Mouse (Mus musculus): ENCODE data around the gene Prss34. TPM values are rescaled to one million over a fixed set of nuclear protein-coding genes. Genes with fewer than 3 reads are reported as not detected.

The Prss34 gene
- polyA plus RNA-seq (2014; fragmentation: Illumina TruSeq; extraction: RNeasy Lipid Tissue Mini Kit (QIAGEN cat#74804); ENCODE audit: insufficient read depth, low read depth, low replicate concordance), result not detected

DNA sequence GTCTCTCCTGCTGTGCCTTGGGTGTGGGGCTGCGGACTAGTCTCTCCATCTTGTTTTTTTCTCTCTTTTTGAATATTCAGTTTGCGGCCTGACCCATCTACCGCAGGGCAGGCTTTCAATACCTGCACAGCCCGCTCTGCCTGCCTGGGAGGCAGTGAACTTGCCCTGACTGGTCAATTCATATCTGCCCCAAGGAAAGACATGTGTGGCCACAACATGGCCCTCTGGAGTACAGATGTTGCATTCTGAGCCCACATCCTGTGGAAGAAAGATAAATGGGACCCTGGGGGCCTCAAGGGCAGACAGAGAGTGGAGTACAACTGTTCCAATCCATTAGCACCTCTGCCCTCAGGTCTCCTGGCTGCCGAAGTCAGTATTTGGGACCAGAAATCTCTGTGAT lies at the start of gene Prss34:
Prss34 (plus strand) TSS at position 301 of the 400 bp plus-strand sequence.

DNA sequence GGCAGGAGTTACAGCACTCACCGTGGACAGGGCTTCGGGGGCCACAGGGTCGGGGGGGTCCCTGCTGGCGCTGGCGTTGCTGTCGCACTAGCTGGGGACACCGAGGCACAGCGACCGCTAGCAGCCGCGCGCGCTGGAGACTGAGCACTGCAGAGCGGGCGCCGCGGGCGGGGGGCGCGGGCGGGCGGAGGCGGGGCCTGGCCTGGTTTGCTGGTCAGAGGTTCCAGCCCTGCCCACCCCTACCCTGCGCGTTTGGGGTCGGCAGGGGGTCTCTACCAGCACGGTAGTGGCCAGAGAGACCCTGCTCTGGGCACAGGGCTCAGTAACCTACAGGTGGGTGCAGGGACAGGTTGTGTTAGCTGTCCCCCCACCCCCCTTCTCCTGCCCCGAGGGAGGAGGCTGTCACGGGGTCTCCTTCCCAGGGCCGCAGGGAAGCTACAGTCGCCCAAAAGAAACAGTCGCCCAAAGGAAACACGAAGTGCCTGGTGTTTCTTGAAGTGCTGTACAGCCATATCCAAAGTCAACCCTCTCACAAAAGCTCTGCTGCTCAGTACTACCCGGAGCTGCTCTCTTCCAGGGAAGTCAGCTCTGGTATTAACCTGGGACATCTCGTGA lies 41.9 kb upstream of the Prss34 start, which contains the start of gene Baiap3:
Baiap3 (minus strand) TSS at position 225 of the 615 bp plus-strand sequence.

GRCm38 (mm10) chr17:25274571-25275346 lies 23.4 kb upstream of the Prss34 start, which contains the start of gene Ube2i:
Gene Ube2i, minus strand, starts transcription at chr17:25274622.

DNA sequence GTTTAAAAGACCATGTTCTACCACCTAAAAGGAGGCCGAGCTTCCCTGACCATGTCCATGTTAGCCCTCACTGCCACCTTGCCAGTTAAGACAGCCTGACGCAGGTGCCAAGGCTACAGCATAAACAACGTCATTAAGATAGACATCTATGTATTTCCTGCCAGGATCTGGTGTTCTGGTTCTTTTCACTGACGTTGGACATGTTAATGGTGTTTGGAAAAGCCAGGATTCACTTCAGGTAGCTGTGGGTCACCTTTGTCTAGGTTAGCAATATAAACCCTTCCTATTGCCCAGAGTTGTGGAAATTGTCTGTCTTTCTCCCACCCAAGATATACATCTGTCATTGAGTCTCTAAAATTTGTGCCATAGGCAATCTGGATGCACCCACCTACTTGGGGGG lies 10.2 kb downstream of the Prss34 start, which contains the start of gene Prss28:
Prss28 (plus strand) TSS at position 301 of the 400 bp plus-strand sequence.

GRCm38 (mm10) chr17:25318354-25318753 lies 20.2 kb downstream of the Prss34 start, which contains the start of gene Prss29:
Gene Prss29, plus strand, starts transcription at chr17:25318654.

GRCm38 (mm10) chr17:25345462-25345861 lies 47.3 kb downstream of the Prss34 start, which contains the start of gene Tpsab1:
Gene Tpsab1, minus strand, starts transcription at chr17:25345562.

Other genes starting within 250 kb of the Prss34 start
- gene Tmem204, start 214.8 kb upstream of the Prss34 start, polyA plus RNA-seq (2014; fragmentation: Illumina TruSeq; extraction: RNeasy Lipid Tissue Mini Kit (QIAGEN cat#74804); ENCODE audit: insufficient read depth, low read depth, low replicate concordance), result 141 TPM
- gene Telo2, start 182.4 kb upstream of the Prss34 start, polyA plus RNA-seq (2014; fragmentation: Illumina TruSeq; extraction: RNeasy Lipid Tissue Mini Kit (QIAGEN cat#74804); ENCODE audit: insufficient read depth, low read depth, low replicate concordance), result 11.7 TPM
- not detected for gene Ptx4, start 177.6 kb upstream of the Prss34 start, polyA plus RNA-seq (2014; fragmentation: Illumina TruSeq; extraction: RNeasy Lipid Tissue Mini Kit (QIAGEN cat#74804); ENCODE audit: insufficient read depth, low read depth, low replicate concordance)
- gene Clcn7, start 165.0 kb upstream of the Prss34 start, polyA plus RNA-seq (2014; fragmentation: Illumina TruSeq; extraction: RNeasy Lipid Tissue Mini Kit (QIAGEN cat#74804); ENCODE audit: insufficient read depth, low read depth, low replicate concordance), result 13.7 TPM
- not detected for gene Ccdc154, start 135.9 kb upstream of the Prss34 start, polyA plus RNA-seq (2014; fragmentation: Illumina TruSeq; extraction: RNeasy Lipid Tissue Mini Kit (QIAGEN cat#74804); ENCODE audit: insufficient read depth, low read depth, low replicate concordance)
- 3.1 TPM for gene Gm38655, start 122.9 kb upstream of the Prss34 start, polyA plus RNA-seq (2014; fragmentation: Illumina TruSeq; extraction: RNeasy Lipid Tissue Mini Kit (QIAGEN cat#74804); ENCODE audit: insufficient read depth, low read depth, low replicate concordance)
- 13.3 TPM for gene BC003965, start 113.8 kb upstream of the Prss34 start, polyA plus RNA-seq (2014; fragmentation: Illumina TruSeq; extraction: RNeasy Lipid Tissue Mini Kit (QIAGEN cat#74804); ENCODE audit: insufficient read depth, low read depth, low replicate concordance)
- 11.2 TPM for gene Unkl, start 110.0 kb upstream of the Prss34 start, polyA plus RNA-seq (2014; fragmentation: Illumina TruSeq; extraction: RNeasy Lipid Tissue Mini Kit (QIAGEN cat#74804); ENCODE audit: insufficient read depth, low read depth, low replicate concordance)
- gene Gnptg, start 58.3 kb upstream of the Prss34 start, polyA plus RNA-seq (2014; fragmentation: Illumina TruSeq; extraction: RNeasy Lipid Tissue Mini Kit (QIAGEN cat#74804); ENCODE audit: insufficient read depth, low read depth, low replicate concordance), result 49.7 TPM
- gene Tsr3, start 58.2 kb upstream of the Prss34 start, polyA plus RNA-seq (2014; fragmentation: Illumina TruSeq; extraction: RNeasy Lipid Tissue Mini Kit (QIAGEN cat#74804); ENCODE audit: insufficient read depth, low read depth, low replicate concordance), result 13.7 TPM
- gene Baiap3, start 42.0 kb upstream of the Prss34 start, polyA plus RNA-seq (2014; fragmentation: Illumina TruSeq; extraction: RNeasy Lipid Tissue Mini Kit (QIAGEN cat#74804); ENCODE audit: insufficient read depth, low read depth, low replicate concordance), result 6.2 TPM
- gene Ube2i, start 23.8 kb upstream of the Prss34 start, polyA plus RNA-seq (2014; fragmentation: Illumina TruSeq; extraction: RNeasy Lipid Tissue Mini Kit (QIAGEN cat#74804); ENCODE audit: insufficient read depth, low read depth, low replicate concordance), result 148 TPM
- gene Prss28, start 10.3 kb downstream of the Prss34 start, polyA plus RNA-seq (2014; fragmentation: Illumina TruSeq; extraction: RNeasy Lipid Tissue Mini Kit (QIAGEN cat#74804); ENCODE audit: insufficient read depth, low read depth, low replicate concordance), result not detected
- gene Prss29, start 20.3 kb downstream of the Prss34 start, polyA plus RNA-seq (2014; fragmentation: Illumina TruSeq; extraction: RNeasy Lipid Tissue Mini Kit (QIAGEN cat#74804); ENCODE audit: insufficient read depth, low read depth, low replicate concordance), result not detected
- not detected for gene Tpsab1, start 47.2 kb downstream of the Prss34 start, polyA plus RNA-seq (2014; fragmentation: Illumina TruSeq; extraction: RNeasy Lipid Tissue Mini Kit (QIAGEN cat#74804); ENCODE audit: insufficient read depth, low read depth, low replicate concordance)
- 2.1 TPM for gene Tpsb2, start 67.9 kb downstream of the Prss34 start, polyA plus RNA-seq (2014; fragmentation: Illumina TruSeq; extraction: RNeasy Lipid Tissue Mini Kit (QIAGEN cat#74804); ENCODE audit: insufficient read depth, low read depth, low replicate concordance)
- not detected for gene Tpsg1, start 70.9 kb downstream of the Prss34 start, polyA plus RNA-seq (2014; fragmentation: Illumina TruSeq; extraction: RNeasy Lipid Tissue Mini Kit (QIAGEN cat#74804); ENCODE audit: insufficient read depth, low read depth, low replicate concordance)
- 0.41 TPM for gene Cacna1h, start 135.4 kb downstream of the Prss34 start, polyA plus RNA-seq (2014; fragmentation: Illumina TruSeq; extraction: RNeasy Lipid Tissue Mini Kit (QIAGEN cat#74804); ENCODE audit: insufficient read depth, low read depth, low replicate concordance)
- gene Tekt4, start 156.2 kb downstream of the Prss34 start, polyA plus RNA-seq (2014; fragmentation: Illumina TruSeq; extraction: RNeasy Lipid Tissue Mini Kit (QIAGEN cat#74804); ENCODE audit: insufficient read depth, low read depth, low replicate concordance), result 8.8 TPM
- gene Sstr5, start 198.9 kb downstream of the Prss34 start, polyA plus RNA-seq (2014; fragmentation: Illumina TruSeq; extraction: RNeasy Lipid Tissue Mini Kit (QIAGEN cat#74804); ENCODE audit: insufficient read depth, low read depth, low replicate concordance), result not detected

All from lung, adult 10 weeks (tissue).